Mouse (Mus musculus) CH12F3 (cell line): ENCODE results near the gene Itpr2.

ENCODE experiments used
- in situ Hi-C: fragments of 300-500 bp; cut with MboI; formaldehyde crosslinking; loops from 2 replicates; pipeline ENCODE4 v1.14.3; 2020; ENCODE audit warnings: low sequenced_read_pairs

Gene Itpr2

DNA sequence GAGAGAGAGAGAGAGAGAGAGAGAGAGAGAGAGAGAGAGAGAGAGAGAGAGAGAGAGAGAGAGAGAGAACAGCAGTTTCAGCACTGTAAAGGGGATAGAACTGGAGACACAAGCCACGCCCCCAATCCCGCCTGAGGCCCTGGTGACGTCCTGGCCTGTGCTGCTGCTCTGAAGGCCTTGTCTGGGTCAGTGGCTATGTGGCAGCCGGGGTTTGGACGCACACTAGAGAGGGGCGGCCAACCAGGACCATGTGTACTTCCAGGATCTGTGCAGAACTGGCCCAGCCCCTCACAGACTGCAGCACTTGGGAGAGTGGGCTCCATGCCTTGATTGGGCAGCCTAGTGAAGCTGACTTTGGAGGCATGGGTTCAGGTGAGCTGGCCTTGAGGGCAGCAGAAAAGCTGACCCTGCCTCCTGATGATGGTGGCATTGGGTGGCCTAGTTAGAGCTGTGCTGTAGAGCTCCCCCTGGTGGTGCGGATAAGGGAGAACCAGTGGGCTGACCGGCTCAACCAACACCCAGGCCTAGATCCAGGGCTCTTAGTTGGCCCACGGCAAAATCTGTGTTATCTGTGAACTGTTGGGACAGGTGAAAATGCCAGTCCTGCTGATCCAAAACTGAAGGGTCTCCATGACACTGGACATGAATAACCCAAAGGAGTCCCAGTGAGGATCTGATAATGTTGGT lies 72.2 kb downstream of the Itpr2 start:
- in situ Hi-C loops = no loop called here

DNA sequence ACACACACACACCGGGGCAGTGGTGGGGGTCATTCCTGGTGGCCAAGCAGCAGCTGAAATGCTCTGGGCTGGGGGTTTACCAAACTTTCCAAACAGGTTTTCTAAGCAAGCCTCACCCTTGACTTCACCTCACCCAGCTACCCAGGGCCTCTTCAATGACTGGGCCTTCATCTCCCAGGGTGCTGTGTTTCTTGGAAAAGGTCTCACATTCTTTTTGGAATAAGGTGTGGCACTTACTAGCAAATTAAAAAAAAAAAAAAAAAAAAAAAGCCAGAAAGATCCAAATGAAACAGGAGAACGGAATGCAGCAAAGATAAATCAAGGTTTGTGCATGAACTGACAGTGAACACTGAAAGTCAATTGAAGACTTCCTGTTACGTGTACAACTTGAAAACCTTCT lies 77.2 kb downstream of the Itpr2 start:
- in situ Hi-C loops = no loop called here

DNA sequence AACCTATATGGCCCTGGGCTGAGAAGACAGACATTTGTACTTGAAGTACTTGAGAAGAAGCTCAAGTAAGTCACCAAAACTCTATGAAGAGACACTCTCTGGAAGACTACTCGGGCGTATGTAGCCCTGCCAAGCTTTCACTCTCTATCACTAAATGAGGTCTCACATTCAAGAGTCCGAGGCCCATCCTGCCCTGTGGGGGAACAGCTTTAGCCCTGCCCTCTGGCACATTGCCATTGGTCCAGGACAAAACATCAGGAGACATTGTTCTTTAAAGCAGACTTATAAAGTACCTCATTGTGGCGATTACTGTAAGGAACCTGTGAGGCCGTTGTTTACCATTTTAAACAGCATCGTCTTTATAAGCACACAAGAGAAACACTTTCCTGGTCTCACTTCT lies 77.7 kb downstream of the Itpr2 start:
- in situ Hi-C loops = no loop called here

DNA sequence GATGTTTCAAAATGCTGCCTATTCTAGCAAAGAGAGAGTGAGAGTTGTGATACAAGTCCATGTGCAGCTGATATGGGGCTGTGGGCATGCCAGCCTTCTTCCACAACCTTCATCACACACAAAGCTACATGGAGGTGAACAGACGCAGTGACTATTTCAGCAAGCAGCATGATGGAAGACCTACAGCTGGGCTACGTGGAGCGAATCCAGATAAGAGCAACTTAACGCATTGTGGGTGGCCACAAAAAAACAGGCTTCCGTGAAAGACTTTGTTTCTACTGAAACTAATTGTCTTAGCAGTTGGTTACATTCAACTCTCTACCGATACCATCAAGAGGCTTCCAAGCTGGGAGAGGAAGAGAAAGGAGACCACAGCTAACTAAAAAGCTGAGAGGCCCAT lies 81.3 kb downstream of the Itpr2 start:
- in situ Hi-C loops = no loop called here

DNA sequence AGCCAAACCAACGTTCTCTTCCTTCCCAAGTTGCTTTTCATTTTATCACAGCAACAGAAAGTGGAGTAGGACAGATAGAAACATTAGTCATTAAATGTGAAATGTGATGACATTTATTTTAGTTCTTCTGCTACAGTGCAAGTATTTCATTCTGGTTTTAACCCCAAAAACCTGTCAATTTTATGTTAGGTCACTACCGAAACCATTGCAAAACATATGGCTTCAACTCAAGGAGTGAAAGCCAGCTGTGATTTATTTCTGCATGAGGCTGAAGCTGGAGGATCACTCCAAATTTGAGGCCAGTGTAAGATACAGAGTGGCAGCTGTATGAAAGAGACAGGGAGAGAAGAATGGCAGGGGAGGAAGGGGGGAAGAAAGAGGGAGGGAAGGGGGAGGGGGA lies 85.6 kb downstream of the Itpr2 start:
- in situ Hi-C loops = no loop called here

DNA sequence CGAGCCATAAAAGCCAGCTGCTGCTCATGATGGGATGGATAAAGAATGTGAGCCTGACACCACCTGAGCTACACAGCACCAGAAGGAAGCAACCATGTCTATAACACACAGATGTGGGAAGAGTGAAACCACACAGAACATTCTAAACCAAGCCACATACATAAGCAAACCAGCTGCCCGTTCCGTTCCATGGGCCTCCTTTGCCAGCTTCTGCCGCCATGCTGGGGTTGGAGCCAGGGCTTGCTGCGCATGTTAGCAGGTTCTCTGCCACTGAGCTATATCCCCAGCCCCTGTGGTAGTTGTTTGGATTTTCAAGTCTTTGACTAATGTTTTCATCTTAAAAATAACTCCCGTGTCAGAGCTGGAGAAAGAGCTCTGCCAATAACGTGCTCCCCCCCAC lies 87.9 kb downstream of the Itpr2 start:
- in situ Hi-C loops = no loop called here

DNA sequence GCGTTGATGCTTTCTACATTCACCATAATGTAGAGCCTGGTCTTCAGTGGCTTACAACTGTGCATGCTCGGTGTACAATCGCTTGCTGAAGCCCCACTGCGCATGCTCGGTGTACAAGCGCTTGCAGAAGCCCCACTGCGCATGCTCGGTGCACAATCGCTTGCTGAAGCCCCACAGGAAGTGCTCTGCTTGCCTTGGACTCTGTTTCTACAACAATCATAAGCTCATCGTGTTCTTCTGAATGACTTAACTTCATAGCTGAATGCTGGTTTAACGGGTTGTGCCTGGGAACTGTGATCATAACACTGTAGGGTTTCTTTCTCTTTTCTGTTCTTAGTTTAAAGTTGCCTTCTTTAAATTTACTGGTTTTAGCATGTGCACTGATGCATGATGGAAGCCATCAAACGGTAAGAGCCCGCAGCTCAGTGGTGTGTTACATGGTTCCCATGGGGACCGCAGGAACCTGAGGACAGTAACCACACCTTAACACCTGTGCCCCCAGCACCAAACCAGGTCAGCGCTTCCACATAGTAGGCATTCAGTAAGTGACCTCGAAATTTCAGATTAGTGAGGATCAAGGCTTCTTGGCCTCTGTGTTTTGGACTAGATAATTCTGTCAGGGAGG lies 90.5 kb downstream of the Itpr2 start:
- in situ Hi-C loops = no loop called here

DNA sequence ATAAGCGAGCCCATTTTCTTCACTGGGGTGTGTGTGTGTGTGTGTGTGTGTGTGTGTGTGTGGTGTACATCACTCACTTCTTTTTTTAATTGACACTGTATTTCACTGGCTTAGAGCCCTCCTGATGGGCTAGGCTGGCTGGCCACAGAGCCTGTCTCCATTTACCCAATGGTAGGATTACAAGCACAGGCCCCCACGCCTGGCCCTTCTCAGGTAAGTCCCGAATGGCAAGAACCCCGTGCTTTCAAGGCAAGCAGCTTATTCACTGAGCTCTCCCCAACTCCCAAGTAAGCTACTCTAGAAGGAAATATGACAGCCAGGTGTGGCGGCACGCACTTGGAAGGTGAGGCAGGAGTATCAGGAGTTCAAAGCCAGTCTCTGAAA lies 91.6 kb downstream of the Itpr2 start:
- in situ Hi-C loops = no loop called here

DNA sequence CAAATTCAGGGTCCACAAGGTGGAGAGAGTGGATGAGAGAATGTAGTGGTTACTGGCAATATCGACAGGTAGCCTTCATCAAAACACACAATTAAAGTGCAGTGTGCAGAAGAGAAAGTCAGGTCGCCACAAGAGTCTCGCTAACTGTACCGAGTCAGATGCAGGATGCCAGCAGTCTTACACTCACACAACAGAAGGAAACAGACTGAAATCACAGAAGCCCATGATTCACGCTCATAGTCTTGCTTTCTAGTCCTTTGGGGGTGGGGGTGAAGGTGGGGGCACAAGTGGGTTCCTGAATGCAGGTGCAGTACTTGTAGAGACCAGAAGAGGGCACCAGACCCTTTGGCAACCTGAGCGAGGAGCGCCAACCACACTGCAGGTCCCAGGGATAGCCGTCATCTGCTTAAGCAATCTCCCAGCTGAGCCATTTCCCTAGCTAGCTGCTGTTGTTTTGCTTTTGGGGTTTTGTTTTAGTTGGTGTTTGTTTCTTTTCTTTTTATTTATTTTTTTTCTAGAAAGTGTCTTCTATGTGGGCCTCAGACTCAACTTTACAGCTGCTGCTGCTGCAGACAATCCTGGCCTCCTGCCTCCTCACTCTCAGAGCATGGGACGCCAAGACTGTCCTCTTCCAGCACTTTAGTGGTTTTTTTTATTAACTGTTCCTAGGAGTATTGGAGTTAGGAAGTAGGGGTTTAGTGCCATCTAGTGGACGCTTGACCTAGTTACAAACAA lies 92.2 kb downstream of the Itpr2 start:
- in situ Hi-C loops = no loop called here

DNA sequence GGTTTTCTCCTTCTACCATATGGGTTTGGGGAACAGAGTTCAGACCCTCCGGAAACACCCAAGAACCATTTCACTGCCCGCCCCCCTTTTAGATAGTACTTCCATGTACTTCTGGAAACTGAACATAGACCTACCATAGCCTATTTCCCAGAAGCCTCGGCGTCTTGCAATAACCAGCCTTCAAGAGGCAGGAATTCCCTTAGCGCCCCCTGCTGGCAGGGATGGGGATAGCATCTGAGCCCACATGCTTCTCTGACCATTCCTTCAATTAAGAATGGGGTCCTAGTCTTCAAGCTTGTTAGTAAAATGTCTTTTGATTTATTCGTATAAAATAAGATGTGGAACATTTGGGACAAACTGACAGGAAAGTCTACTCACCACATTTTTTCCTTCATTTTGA lies 96.6 kb downstream of the Itpr2 start:
- in situ Hi-C loops = no loop called here

DNA sequence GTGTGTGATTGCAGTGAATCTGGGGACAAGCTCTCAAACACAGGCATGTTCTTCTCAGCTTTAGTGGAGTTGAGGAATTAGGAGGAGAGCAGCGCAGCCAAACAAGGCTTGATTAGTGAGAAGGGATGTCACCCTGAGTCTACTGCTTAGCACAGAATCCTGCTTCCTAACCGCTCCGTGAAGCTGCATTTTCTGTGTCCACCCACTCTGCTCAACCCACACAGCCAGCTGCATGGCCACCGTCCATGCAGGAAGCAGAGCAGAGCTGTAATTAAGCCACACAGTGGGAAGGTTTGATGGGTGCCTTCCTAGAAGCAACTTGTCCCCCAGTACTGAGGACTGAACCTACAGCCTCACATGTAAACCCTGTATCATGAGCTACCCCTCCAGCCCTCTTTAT lies 97.1 kb downstream of the Itpr2 start:
- in situ Hi-C loops = no loop called here

DNA sequence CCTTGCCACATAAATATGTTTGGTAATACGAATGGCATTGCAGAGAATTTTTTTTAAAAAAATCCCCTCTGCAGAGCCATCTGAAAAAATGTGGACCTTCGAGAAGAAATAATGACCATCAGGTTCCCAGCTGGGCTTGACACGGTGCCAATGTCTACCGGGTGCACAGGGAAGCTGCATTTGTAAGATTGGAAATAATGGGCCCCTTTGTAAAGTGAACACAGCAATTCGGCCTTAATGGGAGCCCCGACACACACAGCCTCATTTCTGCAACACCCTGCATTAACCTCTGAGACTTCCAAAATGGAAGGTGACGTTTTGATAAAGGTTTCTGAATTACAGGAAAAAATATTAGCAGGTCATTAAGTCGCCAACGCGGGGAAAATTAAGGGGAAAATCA lies 97.9 kb downstream of the Itpr2 start:
- in situ Hi-C loops = no loop called here

DNA sequence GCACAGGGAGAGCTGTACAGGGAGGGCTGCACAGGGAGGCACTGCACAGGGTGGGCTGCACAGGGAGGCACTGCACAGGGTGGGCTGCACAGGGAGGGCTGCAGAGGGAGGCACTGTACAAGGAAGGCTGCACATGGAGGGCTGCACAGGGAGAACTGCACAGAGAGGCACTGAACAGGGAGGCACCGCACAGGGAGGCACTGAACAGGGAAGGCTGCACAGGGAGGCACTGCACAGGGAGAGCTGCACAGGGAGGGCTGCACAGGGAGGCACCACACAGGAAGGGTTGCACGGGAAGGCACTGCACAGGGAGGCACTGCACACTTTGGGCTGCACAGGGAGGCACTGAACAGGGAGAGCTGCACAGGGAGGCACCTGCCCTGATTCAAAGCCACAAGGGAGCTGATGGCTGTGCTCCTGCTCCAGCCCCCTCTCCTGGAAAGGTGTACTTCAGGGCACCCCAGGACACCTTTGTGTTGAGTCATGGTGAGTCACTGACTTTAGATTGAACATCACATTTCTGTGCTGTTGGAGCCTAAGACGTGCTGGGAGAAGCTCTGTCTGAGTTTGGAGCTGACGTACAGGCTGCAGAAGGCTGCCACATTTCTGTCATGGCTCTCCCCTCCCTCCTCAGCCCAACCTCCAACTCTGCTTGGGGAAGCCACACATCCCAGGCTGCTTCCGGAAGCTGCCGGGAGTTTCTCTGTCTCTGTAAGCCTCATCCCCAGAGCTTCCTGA lies 98.9 kb downstream of the Itpr2 start:
- in situ Hi-C loops = no loop called here

DNA sequence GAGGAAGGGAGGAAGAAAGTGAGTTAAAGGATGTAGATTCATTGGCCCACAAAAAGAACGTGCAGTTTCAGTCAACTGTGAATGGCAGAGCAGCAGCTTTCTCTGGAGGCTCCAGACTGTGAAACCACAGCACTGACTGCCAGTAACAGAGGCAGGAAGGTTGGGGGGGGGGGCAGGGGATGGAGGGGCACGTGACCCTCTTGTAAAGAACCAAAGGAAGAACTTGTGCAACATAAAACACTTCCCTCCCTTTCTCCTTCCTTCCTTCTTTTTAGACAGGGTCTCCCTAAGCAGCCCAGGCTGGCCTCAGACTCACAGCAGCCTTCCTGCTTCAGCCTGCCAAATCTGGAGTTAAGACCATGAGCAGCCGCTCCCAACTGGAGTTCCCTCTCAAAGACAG lies 104.2 kb downstream of the Itpr2 start:
- in situ Hi-C loops = no loop called here

DNA sequence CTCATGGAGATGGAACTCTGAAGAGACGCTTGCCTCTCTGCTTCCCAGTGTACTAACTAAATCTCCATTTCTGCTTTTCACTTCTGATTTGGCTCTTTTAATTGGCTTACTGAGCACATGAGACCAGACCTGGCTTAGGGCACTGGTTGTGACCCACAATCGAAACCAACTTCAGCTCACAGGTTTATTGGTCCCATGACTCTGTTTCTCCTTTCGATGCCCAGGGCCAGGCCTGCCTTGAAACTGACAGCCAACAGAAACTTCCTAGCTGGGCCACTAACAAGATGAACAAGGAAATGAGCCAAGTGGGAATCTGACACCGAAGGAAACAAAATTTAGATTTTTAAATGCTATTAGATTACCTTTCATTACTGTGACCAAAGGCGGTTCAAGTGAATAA lies 105.8 kb downstream of the Itpr2 start:
- in situ Hi-C loops = no loop called here

DNA sequence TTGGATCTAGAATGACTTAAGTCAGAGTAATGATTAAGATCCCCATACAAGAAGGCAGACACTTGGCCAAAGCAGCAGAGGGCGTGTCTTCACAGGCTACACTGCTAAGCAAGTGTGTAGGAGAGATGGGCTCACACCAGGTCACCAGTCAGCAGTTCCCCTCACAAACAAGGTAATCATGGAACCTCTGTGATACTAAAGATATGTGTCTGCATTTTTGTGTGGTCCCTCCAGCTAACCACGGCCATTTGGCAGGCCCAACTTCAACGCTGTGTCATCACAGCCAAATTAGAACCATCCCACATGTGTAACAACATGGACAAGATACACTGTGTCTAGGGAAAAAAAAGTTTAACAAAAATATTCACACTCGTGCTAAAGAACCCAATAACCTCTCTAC lies 106.4 kb downstream of the Itpr2 start:
- in situ Hi-C loops = no loop called here

DNA sequence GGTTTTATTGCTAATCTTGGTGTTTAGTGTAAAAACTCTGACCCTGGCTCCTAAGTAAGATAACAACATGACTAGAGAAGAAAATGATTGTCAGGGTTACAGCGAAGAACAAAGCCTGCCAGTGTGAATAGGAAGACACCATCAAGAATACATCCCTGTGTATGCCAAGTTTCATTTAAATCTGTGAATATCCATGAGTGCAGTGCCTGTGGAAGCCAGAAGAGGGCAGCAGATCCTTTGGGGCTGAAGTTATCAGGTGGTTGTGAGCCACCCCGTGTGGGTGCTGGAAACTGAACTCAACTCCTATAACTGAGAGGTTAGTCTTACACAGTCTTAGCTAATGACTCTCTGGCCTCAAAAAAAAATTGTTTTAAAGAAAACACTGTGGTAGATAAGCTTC lies 109.8 kb downstream of the Itpr2 start:
- in situ Hi-C loops = no loop called here

DNA sequence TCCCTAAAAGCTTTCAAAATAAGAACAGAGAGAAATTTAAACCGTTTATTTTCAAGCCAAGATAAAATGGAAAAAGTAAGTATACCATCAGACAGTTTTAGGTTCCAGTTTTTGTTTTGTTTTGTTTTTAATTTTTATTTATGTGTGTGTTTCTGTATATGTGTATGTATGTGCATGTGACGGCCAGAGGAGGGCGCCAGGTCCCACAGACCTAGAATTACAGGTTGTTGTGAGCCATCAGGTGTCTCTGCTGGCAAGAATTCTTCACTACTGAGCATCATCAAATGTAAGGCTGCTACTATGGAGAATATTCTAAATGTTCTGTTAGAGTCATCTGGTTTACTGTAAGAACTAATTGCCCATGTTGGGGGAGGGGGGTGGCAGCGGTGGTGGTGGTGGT lies 111.9 kb downstream of the Itpr2 start:
- in situ Hi-C loops = no loop called here

DNA sequence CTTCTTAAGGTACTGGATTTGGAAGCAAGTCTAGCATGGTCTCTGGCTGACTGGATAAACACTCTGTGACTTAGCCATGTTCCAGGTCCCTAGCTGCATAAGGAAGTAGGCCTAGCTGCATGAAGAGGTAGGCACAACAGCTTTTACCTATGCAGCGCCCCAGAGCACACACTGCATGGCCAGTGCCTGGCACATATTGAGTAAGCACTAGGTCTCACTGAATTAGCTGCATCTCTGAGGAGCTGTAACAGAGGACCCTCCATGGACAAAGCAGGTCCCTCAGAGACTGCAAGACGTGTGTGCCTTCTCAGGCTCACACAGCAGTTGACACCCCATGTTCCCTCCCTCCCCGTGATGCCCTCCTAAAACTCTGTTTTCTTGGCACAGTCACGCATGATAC lies 114.0 kb downstream of the Itpr2 start:
- in situ Hi-C loops = no loop called here

DNA sequence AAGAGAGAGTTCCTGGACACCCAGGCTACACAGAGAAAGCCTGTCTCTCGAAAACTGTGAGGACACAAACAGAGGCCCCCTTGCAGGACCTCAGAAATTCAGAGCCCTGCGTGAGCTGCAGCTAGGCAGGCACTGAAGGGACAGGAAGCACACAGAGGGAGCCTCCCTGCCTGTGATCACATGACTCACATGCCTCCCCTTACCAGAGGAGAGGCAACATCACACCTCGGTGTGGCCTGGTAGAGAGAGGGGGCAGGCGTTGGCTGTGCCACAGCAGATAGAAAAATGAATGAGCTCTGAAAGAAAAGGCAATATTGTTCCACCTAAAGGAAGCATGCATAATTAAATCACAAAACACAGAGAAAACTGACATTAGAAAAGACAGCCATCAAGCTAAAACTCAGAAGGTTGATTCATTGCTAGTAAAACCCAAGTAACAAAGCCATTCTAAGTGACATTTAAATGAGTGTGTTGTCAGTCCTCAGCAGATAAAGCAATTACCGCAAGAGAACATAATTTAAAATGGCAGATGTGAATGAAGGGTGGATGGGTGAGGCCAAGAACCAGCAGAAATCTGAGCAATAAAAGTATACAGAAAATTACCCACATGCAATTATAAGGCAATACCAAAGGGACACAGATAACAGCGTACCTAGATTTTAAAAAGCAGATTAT lies 114.8 kb downstream of the Itpr2 start:
- in situ Hi-C loops = no loop called here

DNA sequence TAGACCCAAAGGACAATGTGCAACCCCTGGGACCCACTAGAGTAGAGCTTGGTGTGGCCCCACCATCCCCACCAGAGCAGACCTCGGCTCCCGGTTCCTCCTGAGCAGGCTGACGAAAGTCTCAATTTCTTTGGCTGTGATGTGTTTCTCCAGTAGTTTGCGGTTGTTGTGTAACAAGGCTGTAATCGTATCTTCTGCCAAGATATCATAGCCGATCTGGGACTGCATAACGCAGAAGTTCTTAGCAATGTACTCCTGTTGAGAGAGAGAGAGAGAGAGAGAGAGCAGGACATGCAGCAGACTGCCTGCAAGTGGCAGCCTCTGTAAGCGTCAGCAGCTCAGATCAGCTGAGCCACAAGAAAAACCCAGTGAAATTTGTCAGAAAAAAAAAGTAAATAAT lies 122.8 kb downstream of the Itpr2 start:
- in situ Hi-C loops = no loop called here
